Mouse (Mus musculus) left cerebral cortex, postnatal 14 days (tissue): Measurements from ENCODE around the gene Selplg. TPM values are rescaled to one million over a fixed set of nuclear protein-coding genes. Genes with fewer than 3 reads are reported as not detected.
A peak's percentile ranks its signal among the peaks of the same experiment; 100 is the strongest.
"Not testable (repeated sequence)": the region's sequence is repeated elsewhere in the genome, so short reads cannot be mapped to it uniquely, and the experiment has no call there.

Source experiments
- DNase-seq, 2 experiments: peaks; one replicate each; pipeline ENCODE4 v3.0.0; 2021 to 2022; ENCODE audit warnings: low spot score in 2 of 2, mixed read lengths in 1 of 2
- intact Hi-C: fragments of 180-260 bp; cut with DNase I; formaldehyde crosslinking; loops from one replicate; pipeline ENCODE4 v1.15.1; 2025
- total RNA-seq, 2 experiments: library from RNA; stranded (reverse); gene quantifications; 2 replicates each; pipeline ENCODE4 v1.2.3; 2021

The Selplg gene
- total RNA-seq, 2 experiments from 2014 or later, result 25.9 to 27.2 TPM

DNA sequence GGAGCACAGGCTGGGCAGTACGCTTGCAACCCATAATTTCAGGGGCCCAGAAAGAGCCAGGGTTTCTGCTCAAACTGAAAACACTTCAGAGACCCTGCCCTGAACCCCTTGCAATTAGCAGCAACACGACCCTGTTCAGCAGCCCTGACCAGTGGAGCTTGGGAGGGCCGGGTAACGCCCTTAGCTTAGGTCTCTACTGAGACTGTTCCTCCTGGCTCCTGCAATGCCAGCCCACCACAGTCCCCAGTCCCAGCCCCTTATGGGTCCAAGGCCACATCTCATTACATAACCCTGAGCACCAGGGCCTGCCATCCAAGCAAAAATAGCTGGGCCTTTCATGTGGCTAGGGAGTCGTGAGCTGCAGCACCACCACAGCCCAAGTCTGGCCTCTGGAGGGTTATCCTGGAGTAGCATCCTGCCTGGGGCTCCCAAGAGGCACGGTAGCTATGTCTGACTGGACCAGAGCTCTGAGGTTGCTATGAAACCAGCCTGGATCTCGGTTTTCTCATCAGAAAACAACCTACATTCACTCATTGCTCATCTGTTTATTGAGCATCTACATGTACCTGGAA is 28.0 kb downstream of the Selplg start:
- DNase-seq, result no peak
- intact Hi-C loops, result no loop called here

DNA sequence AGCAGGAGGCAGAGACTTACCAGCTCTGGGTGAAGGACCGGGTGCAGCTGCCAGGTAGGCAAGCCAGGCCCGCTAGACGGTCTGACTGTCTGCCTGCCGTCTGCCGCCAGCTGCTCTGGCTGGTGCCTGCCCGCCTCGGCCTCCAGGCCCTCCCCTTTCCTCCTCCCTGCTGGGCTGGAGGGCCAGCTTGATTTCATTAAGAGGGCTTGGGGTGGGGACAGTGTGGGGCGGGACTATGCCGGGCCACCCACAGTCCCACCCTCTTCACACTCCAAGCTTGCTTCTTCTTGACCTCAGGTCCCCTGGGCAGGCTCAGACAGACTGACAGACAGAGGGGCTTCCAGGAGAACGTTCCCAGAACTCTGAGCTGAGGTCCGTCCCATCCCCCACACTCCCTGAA is 32.2 kb downstream of the Selplg start, which contains the start of gene Tmem119:
Gene Tmem119, minus strand, starts transcription at position 237 of the 400 bp plus-strand sequence.
- DNase-seq, result peak in 1 of 2 experiments; percentile 38
- intact Hi-C loops, result no loop called here

DNA sequence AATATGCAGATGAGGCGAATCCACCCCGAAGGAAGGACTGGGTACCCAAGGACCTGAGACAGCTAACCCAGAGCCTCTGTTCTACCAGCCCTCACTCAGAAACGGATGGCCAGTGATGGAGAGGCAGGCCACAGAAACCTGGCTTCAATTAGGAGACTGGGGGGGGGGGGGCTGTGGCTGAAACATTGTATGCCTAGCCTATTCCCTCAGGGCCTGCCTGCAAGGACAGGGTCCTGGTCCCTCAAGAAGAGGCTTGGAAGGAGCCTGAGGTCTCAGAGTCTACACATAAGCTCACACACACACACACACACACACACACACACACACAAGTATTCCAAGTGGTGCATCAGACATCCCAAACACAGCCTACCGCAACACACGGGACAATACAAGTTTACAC is 32.8 kb downstream of the Selplg start:
- intact Hi-C loops, result no loop called here
- DNase-seq, result no peak

DNA sequence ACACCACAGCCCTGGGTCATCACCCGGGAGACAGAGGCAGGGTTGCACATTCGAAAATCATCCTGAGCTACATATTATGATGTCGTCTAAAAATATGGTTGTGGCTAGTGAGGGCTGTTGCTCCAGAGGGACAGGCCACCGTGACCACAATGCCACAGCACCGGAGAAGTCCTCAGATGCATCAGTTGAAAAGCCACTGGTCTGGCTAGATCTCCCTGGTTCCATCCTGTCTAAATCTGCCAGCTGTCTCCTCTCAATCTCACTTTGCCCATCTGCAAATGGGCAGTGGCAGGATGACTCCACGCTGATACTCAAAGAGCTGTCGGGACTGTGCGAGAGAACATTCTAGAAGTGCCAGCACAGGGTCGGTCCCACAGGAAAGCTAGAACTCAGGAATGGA is 33.9 kb downstream of the Selplg start:
- no peak for DNase-seq
- intact Hi-C loops, result no loop called here

DNA sequence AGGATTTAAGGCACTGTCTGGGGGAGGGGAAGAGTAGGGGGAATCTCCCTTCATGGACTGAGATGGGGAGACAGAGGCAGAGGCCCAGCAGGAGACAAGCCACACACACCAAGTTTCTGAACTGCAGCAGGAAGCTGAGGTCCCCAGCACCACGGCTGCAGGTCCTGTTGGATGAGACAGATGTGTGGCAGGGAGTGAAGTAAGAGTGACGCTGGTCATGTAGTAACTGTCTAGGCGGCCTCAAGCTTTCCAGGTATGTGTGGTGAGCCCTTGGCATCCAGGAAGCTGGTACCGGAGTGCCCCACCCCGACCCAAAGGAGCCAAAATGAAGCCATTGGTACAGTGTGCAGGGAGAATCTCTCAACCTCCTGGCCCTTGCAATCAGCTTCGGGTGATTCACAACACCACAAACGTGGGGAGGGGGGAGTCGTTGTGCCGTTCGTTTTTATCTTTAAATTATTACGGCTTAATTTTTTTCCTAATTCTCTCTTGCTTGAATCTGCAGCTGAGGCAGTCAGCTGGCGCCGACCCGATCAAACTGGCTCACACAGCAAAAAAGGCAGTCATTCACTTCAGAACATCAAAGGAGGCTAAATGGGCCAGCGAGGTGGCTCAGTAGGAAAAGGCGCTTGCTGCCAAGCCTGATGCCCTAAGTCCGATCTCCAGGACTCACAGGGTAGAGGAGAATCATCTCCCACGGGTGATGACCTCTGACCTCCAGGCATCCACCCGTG is 35.1 kb downstream of the Selplg start:
- intact Hi-C loops, result no loop called here
- no peak for DNase-seq

DNA sequence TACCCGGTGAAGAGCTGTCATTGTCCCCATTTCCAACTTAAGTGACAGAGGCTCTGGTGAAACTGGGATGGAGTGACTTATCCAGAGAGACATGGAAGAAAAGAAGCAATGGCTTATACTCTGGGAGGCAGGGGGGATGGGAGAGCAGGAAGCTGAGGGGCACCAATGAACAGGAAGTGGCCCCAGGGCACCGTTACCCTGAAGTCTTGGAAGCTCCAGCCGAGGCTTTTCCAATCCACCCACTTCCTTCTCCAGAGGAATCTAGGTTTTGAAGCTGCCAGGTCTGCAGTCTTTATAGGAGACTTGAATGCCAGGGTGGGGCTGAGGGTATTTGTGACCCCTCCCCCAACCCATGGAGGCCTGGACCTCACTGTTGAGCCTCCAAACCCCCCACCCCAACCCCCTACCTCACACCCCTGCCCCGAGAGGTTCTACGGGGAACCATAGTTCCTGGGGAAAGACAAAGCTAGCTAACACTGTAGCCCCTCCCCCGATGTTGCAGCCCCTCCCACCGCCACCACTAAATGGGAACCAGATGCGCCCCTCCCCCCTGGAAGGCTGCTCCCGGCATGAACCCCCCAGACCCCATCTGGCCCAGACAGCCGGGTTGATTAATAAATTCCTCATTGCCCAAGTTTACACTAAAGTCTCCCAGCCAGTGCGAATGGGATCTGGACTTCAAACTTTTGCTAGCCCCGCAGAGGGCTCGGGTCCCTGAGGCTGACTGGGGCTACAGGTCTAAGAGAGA is 35.9 kb downstream of the Selplg start:
- intact Hi-C loops, result no loop called here
- no peak for DNase-seq

DNA sequence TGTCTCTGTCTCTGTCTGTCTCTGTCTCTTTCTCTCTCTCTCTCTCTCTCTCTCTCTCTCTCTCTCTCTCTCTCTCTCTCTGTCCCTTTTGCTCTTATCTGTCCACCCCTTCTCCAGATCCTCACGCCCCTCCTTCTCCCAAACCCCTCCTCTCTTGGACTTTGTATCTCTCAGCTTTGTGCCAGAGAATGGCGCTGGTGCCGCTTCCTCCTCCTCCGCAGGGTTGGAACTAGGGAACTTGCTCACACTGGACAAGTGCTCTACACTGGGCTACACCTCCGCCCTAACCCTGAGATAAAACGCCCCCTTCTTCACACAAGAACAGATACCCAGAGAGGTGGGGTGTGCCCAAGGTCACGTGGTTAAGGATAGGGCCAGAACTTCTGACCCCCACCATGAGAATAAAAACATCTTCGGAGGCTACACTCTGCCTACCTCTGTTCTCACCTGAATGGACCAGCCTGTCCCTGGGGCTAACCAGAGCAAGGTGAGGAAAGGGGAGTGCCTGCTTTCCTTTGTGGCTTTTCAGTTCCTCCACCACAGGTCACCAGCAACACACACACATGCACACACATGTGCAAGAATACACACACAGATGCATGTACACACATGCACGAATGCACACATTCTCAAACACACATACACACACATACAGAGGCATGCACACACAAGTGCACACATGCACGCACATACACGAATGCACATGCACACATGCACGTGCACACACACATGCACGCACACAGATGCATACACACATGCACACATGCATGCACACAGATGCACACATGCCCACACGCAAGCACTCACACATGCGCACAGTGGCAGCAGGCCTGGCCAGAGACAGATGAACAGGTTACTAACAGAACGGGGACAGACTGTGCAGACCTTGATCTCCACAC is 41.0 kb downstream of the Selplg start:
- intact Hi-C loops, result no loop called here
- no peak for DNase-seq

DNA sequence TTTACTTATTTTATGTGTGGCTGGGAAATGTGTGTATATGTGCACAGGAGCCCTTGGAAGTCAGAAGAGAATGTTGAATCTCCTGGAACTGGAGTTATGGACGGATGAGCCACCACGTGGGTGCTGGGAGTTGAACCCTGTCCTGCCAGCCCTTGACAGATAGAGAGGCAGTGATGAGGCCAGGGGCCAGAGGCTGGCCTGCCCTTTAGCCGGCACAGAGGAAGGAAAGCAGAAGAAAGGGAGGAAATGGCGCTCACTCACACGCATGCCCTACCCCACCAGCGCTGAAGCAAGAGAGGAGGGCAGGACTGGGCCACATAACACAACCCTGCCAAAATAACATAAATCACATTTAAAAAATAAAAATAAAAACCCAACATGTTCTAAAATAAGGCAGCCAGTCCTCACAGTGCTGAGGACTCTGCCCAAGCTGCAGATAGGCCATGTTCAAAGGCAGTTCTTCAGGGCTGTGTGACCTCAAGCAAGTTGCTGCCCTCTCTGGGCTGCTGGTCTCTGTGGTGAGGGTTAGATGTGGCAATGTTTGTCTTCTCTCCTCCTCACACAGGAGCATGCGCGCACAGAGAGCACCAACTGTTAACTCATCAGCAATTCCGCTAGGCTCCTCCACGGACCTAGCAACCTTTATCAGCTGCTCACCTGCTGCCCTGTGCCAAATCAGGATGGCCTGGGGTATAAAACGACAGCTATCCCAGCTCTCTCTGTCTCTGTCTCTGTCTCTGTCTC is 41.8 kb downstream of the Selplg start:
- intact Hi-C loops, result no loop called here
- no peak for DNase-seq

DNA sequence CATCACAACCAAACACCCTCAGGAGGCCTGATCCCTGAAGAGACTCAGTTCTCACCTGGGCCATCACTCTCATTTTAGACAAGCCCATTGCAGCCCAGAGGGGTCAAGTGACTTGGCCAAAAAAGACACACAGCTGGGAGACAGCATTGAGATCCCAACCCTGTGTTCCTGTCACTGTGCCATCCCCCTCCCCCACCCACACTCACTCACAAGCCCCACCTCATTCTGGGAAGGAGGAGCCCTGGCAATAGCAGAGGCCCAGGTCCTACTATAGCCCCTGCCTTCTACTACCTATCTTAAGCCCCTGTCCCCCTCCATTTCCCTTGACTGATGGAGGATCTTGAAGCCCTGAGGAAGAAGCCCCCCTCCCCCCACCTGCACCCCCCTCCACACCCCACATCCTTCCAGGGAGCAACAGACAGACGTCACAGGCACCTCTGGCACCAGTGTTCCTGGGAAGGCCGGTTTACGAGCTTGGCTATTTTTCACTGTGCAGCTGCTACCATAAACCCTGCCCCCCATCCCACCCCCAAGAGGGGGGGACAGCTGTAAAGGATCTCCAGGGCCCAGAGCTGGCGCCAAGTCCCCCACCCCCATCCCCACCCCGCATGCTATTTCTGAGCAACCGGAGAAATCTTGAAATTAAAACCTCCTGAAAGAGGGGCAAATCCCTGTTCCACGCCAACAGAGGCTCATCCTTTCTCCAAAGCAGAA is 43.2 kb downstream of the Selplg start:
- intact Hi-C loops, result no loop called here
- DNase-seq, result no peak

DNA sequence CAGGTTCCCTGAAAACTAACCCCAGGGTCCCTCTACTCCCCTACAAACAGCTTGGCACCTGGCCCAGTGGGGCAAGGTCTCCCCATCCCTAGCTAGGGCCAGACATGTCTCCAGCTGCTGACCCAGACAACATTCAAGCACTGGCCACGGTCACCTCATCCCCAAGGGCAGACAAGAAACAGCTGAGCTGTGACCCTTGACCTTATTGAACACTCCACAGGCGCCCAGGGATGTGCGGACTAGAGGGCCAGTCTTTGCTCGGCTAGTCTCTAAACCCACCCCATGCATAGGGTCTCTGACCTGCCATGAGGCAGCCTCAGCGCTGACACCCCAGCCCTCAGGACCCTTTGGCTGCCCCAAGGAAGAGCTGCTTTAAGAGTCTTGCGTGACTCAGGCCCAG is 43.8 kb downstream of the Selplg start:
- intact Hi-C loops, result no loop called here
- DNase-seq, result no peak

DNA sequence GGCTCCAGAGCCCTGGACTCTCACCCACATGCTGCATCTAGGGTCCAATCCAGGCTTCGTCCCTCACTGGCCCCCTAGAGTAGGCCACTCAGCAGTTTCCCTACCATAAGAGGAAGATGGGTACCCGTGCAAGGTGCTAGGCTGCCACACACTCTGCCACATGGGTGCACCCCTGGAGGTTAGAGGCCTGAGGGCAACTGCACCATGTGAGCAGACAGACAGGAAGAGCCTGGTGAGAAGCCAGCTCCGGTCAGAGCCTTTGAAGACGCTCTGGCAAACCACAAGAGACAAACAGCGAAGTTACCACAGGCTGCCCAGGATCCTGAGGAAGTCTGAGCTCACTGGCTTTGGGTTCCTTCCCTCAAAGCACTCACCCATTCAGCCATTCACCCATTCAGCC is 45.5 kb downstream of the Selplg start:
- intact Hi-C loops, result no loop called here

DNA sequence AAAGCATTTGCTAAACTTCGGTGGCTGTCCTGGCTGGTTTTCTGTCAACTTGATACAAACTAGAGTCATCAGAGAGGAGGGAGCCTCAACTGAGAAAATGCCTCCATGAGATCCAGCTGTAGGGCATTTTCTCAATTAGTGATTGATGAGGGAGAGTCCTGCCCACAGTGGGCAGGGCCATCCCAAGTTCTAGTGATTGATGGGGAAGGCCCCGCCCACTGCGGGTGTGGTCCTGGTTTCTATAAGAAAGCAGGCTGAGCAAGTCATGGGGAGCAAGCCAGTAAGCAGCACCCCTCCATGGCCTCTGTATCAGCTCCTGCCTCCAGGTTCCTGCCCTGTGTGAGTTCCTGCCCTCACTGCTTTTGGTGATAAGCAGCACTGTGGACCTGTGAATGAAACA is 48.3 kb downstream of the Selplg start:
- DNase-seq, intact Hi-C loops: not testable (repeated sequence)

More for the DNA sequence above, 45.5 kb downstream of the Selplg start:
- DNase-seq, result no peak

DNA sequence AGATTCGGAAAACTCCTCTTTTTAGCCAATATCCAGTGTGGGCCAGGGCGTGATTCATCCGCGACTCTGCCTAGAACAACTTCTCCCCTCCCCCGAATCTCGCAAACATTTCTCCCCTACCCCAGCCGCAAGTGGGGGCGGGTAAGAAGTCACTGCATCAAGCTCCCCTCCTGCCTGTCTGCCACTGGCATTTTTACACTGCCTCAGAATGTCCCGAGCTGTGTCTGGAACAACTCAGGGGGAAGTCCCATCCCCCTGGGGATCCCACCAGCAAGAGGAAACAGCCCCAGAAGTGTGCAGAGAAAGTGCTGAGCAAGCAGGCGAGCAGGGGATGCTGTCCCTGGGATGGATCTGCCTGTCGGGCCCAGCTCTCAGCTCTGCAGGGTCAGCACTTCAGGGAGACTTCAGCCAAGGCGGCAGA is 48.9 kb downstream of the Selplg start:
- intact Hi-C loops, result no loop called here
- peak; percentile 53 to 75 for DNase-seq

DNA sequence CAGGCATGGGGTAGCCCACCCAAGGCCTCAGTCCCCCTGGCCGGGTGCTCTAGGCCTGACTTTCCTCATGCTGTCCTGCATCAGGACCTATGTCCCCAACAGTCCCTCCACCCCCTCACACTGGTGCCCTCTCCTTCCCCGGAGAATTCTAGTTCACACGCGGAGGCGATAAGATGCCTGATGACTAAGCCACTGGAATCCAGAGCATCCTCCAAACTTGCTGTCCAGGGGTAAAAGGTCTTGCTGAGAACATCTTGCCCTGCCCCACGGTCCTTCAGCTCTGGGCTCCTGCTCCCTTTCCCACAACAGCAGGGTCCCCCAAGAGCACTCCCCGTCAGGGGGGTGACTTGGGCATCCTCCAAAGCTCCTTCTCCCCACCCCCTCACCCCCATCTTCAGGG is 49.8 kb downstream of the Selplg start:
- no peak for DNase-seq

DNA sequence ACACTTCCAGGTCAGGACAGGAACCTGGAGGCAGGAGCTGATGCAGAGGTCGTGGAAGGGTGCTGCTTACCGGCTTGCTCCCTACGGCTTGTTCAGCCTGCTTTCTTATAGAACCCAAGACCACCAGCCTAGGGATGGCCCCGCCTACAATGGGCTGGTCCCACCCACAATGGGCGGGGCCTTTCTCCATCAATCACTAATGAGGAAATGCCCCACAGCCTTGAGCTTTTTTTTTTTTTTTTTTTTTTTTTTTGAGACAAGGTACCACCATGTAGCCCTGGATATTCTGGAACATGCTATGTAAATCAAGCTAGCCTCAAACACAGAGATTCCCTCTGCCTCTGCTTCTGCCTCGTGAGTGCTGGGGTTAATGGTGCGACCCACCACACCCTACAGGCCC is 50.6 kb downstream of the Selplg start:
- no peak for DNase-seq
- intact Hi-C loops, result no loop called here

More for the DNA sequence above, 49.8 kb downstream of the Selplg start:
- intact Hi-C loops, result no loop called here

DNA sequence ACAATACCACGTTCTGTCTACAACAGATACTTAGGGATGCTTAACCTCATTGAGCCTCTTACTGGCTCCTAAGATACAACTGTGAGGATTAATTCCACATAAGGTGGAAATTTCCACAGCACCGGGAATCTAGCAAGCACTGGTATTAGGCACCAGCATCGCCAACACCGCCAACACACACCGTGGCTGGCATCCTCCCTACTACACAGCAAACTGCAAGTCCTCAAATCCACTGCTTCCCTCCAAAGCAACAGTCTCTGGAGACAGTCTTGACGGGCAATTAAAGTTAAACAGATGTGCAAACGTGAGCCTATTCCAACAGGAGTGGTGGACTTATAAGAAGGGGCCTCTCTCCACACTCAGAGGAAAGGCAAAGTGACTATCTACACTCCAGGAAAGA is 51.2 kb downstream of the Selplg start:
- no peak for DNase-seq
- intact Hi-C loops, result no loop called here

DNA sequence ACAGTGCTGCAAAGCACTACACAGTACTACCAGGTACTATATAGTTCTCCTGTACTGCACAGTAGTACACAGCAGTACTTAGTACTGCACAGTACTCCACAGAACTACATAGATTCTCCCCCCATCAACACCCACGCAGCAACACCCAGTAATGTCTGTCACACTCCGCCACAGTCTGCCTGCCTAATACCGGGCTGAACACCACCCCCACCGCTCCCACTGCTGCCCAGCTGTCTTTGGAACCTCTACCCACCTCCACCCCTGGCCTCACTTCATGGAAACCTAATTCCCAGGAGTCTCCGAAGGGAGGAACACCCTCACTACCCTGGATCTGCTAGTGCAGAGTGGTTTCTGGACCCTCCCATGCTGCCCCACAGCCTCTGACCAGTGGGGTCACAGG is 51.7 kb downstream of the Selplg start:
- intact Hi-C loops, result no loop called here
- DNase-seq, result no peak

DNA sequence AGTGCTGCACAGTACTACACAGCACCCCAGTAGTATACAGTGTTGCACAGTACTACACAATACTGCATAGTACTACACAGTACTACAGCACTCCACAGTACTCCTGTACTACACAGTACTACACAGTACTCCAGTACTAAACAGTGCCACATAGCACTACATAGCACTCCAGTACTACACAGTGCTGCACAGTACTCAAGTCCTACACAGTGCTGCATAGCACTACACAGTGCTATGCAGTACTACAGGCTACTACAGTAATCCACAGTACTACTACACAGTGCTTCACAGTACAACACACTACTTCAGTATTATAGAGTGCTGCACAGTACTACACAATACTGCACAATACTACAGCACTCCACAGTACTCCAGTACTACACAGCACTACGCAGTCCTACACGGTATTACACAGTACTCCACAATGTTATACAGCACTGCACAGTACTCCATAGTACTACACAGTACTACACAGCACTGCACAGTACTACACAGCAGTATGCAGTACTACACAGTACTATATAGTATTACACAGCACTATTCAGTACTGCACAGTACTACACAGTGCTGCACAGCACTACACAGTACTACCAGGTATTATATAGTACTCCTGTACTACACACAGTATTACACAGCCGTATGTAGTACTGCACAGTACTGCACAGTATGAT is 52.2 kb downstream of the Selplg start:
- intact Hi-C loops, result no loop called here
- no peak for DNase-seq
